In the genomic region with DNA sequence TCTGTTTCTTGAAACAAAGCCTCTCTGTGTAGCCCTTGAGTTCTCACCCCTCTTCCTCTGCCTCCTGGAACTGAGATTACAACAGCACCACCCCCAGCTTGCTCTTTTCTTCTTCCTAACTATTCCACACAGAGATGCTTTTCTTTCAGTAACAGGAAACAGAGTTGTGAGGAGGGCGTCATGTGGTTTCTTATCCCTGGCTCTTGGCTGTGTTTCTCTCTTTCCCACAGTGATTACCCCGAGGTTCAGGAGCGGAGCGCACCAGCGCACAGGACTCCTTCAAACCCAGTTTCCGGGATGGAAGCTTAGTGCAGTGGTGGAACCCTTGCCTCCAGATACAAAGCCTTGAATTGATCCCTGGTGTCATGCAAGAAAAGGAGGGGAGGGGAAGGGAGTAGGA, we compare ENCODE assay signal across 13 mouse cellular contexts.
"Had no signal": no experiment of that assay in that cellular context is flagged by ENCODE, and none has a peak within 500 bp of the region (broad histone marks: within the 10 kb centered on the region; RNA-seq: fewer than 3 reads in every experiment).

No protein-coding gene starts in this region.

- H3K27ac ChIP-seq: kidney, postnatal 0 days; limb, embryonic 15.5 days; liver, embryonic 14.5 days; midbrain, embryonic 12.5 days; neural tube, embryonic 13.5 days; stomach, embryonic 15.5 days had no signal

- DNase-seq: kidney, postnatal 36 days; layer of hippocampus, adult 9-11 months; layer of hippocampus, postnatal 36 days; lung, adult 18-20 months; thymus, adult 2 months; thymus, postnatal 36 days had no signal

- H3K9ac ChIP-seq: limb, embryonic 15.5 days; liver, embryonic 14.5 days; midbrain, embryonic 12.5 days; neural tube, embryonic 13.5 days; stomach, embryonic 15.5 days had no signal

- H3K27me3 ChIP-seq: limb, embryonic 15.5 days; midbrain, embryonic 12.5 days; neural tube, embryonic 13.5 days; stomach, embryonic 15.5 days had no signal

- H3K4me3 ChIP-seq: limb, embryonic 15.5 days; midbrain, embryonic 12.5 days; neural tube, embryonic 13.5 days; stomach, embryonic 15.5 days had no signal

- ATAC-seq: midbrain, embryonic 16.5 days had no signal

- H3K4me2 ChIP-seq: limb, embryonic 15.5 days; midbrain, embryonic 12.5 days; neural tube, embryonic 13.5 days; stomach, embryonic 15.5 days had no signal

- H3K36me3 ChIP-seq: limb, embryonic 15.5 days; midbrain, embryonic 12.5 days; neural tube, embryonic 13.5 days; stomach, embryonic 15.5 days had no signal

- H3K9me3 ChIP-seq: limb, embryonic 15.5 days; midbrain, embryonic 12.5 days; neural tube, embryonic 13.5 days; stomach, embryonic 15.5 days had no signal

- H3K4me1 ChIP-seq: midbrain, embryonic 12.5 days had no signal
